Mouse (Mus musculus) B cell, adult 2 months (primary cell): ENCODE results near the gene Rprd1b.

Experiments used
- DNase-seq, 2 experiments: peaks; one replicate each; pipeline ENCODE4 v3.0.0; 2022

Gene Rprd1b

GRCm38 (mm10) chr2:158153728-158154343, 125.5 kb downstream of the Rprd1b start:
- peak; percentile 42 to 47 for DNase-seq

GRCm38 (mm10) chr2:158154641-158155040, 126.3 kb downstream of the Rprd1b start:
- DNase-seq: no peak

DNA sequence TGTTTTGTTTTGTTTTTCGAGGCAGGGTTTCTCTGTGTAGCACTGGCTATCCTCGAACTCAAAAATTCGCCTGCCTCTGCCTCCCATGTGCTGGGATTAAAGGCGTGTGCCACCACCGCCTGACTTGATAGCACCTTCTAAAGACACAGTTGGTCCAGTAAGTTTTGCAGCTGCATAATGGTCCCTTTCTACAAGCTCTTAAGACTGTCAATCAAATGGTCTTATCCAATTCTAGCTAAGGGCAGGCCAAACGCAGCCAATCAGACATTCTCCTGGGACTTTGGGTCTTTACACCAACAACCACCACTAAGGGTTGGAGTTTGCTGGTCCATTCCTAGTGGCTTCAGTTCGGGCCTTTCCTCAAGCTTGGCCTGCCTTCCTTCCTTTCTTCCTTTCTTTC, 126.8 kb downstream of the Rprd1b start:
- DNase-seq: no peak

- DNase-seq: no peak
These were observed 127.3 kb downstream of the Rprd1b start for GRCm38 (mm10) chr2:158155615-158156014.

DNA sequence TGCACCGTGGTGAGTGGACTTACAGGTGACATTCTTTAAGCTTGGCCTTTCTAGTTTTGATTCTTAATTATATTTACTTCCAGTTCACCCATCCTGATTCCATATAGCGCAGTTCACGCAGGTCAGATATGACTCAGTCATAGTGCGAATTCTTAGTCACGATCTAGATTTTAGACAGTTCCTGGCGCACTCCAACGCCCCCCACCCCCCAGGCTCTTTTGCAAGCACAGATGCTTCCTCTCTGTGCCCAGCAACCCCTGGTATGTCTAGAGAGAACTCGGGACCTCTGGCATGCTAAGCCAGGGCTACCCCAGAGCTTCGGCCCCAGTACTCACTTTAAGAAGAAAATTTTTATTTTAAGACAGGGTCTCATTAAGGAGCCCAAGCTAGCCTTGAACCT, 128.2 kb downstream of the Rprd1b start:
- DNase-seq: no peak

DNA sequence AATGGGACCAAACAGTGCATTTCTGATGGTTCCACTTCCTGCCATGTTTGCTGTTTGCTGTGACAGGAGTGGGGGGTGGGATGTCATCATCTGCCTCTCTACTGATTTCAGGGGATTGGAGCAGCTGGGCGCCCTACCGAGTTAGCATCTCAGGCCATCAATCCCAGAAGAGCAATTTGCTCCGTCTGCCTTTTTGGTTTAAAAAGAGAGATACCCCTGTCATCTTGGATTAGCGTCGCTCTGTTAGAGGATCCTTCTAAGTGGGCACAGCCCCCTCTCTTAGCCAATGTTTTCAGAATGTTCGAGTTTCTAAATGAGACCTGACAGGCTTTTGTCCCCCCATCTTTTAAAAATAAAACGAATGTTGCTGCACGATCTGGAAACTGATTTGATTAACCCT, 129.4 kb downstream of the Rprd1b start:
- DNase-seq: no peak

GRCm38 (mm10) chr2:158159376-158160235, 131.3 kb downstream of the Rprd1b start:
- peak; percentile 35 to 44 for DNase-seq

- no peak for DNase-seq
These were observed 133.5 kb downstream of the Rprd1b start for GRCm38 (mm10) chr2:158161761-158162160.

GRCm38 (mm10) chr2:158163034-158163433, 134.7 kb downstream of the Rprd1b start:
- DNase-seq: no peak

GRCm38 (mm10) chr2:158165776-158166175, 137.5 kb downstream of the Rprd1b start:
- no peak for DNase-seq

GRCm38 (mm10) chr2:158166628-158167027, 138.3 kb downstream of the Rprd1b start:
- peak; percentile 79 to 81 for DNase-seq

DNA sequence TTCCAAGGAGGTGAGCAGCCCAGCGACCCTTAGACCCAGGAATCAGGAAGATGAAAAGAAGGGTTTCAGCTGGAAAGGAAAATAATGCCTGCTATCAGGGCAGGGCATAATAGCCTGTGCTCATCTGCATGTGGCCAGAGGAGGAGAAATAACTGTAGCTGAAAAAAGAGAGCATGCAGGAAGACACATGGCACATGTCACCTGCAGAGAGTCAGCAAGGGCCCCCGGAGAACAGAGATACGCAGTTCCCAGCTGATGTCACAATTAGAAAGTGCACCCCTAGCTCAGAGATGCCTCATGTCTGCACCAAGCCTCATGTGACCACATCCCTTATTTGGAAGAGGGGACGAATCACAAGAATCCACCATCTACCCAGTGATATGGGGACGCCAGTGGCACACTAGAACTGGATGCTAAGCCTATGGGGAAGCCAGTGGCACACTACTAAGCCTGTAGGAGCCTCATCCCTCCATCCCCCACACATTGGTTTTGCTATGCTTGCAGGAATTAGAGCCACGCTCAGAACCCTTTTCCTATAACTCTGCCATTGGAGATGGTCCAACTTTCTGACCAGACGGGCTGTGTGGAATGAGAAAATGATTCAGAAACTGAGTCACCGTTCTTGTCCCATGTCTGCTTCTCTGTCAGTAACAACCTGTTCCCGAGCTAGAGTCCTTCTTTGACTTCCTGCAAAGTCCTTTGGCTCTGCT, 139.4 kb downstream of the Rprd1b start:
- no peak for DNase-seq

DNA sequence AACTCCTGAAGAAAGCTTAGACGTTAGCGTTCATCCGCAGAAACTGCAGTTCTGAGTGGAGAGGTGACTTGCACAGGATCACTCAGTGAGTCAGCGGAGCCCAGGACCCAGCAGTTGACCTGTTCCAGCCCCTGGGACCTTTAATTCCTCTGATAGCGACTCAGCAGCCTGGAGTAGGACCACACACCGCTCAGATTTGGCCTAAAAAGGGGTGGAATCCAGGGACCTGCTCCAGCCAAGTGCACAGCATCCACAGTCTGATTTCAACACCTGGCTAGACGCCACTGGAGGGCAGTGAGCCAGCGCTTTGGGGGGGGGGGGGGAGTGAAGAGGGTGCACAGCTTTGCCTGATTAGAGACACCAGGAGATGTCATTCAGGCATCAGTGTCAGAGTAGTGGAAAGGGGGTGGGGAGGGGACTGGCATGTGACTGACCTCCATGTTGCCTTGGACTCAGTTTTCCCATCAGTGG, 140.5 kb downstream of the Rprd1b start:
- no peak for DNase-seq

GRCm38 (mm10) chr2:158169351-158169750, 141.1 kb downstream of the Rprd1b start:
- DNase-seq: no peak

- no peak for DNase-seq
These were observed 141.5 kb downstream of the Rprd1b start for GRCm38 (mm10) chr2:158169771-158170170.

GRCm38 (mm10) chr2:158170394-158170793, 142.1 kb downstream of the Rprd1b start:
- no peak for DNase-seq

DNA sequence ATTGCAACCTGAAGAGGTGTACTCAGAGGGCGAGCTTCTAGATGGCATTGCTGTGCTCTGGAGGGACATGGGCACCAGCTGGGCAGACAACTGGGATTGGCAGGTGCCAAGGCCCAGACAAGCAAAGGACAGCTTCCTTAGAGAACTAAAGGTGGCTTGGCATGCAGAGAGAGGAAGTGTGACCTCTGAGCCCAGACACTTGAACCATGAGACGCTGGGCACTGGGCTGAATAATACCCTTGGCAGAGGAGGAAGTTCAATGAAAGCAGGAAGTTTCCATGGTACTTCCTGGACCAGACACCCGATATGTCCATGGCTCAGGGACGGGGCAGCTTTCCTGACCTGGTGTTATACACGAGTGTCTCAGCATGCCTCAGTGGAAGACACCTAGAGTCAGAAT, 146.1 kb downstream of the Rprd1b start:
- peak; percentile 40 to 44 for DNase-seq

DNA sequence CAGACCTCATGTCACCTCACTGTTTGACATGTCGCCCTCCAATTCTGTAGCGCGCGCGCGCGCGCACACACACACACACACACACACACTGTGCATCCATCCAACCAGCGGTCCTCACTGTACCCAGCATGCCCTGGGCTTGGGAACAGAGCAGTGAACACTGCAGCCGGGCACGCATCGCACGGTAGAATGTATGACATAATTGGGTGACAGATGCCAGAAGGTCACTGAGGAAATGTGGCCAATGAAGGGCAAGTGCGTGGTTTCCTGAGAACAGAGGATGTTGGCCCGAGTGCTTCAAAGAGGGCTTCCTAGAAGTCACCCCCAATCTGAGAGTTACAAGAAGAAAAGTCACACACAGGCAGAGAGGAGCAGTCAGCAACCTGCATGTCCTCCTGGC, 146.7 kb downstream of the Rprd1b start:
- peak; percentile 38 to 43 for DNase-seq

DNA sequence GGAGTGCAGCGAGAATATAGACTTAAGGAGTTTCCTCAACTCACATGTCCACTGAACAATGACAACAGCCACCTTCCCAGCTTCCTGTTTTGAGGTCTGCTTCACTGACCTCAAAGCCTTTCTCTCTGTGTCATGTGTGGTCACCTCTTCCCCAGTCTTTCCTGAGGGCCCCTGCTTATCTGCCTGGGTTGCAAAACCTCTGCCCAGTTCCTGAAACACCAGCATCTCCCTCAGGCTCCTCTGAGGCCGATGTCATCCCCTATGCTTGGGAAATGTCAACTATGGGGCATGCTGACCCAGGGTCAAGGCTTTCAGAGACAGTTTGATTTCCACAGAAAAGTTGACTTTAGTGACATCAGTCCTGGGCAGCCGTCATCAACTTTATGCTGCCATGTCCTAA, 147.1 kb downstream of the Rprd1b start:
- peak; percentile 23 to 31 for DNase-seq

GRCm38 (mm10) chr2:158176763-158177162, 148.5 kb downstream of the Rprd1b start:
- DNase-seq: no peak

GRCm38 (mm10) chr2:158177574-158177973, 149.3 kb downstream of the Rprd1b start:
- DNase-seq: no peak

DNA sequence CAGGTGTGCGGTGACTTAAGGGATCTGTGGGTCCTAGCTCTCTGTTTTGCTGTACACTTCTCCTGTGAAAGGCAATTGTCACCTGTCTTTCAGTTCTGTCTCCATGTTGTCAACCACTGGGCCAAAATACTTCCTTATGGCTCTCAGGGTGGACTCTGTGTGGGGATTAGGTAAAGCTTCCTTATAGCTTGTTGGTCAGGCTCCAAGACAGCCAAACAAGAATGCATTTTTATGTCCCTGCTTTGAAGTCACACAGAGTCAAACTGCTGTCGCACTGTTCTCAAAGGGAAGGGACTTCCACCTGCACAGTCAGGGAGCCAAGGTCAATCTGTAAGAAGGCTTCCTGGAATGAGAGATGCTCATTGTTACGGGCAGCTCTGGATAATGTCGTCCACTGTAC, 149.8 kb downstream of the Rprd1b start:
- DNase-seq: no peak

DNA sequence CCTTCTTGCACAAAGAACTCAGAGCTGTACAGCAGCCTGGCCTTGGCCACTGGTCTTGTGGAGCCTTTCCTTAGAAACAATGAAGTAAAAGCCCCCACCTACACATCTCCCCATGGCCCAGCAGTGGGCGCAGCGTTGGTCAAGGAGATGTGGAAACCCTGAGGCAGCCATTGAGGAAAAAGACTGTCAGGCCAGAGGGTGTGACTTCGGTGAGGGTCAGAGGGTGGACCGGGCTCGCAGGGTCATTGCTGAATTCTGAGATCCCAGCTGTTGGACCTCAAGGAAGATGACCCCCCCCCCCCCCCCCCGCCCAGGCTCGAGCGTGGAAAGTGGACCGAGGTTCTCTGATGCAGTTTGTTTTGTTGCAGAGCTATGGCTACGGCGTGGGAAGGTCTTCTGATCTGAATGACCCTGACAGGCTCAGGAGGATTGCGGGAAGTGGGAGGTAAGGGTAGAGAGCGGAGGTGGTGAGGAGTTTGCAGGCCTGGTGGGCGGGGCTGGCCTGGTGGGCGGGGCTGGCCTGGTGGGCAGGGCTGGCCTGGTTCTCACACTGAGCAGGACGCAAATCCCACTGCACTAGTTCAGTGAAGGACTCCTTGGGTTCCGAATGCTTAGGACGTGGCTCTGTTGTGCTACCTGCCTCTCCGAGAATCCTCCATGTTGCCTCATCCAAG, 150.5 kb downstream of the Rprd1b start:
- DNase-seq: peak; percentile 86
